Mouse (Mus musculus) liver, adult 2 months (tissue): ENCODE results near the gene Prss27.

Experiments used
- CTCF ChIP-seq: fragments of 200-500 bp; IDR thresholded peaks from 2 replicates; pipeline ENCODE4 v1.5.1; 2011; ENCODE audit warnings: low read depth, low read length, control low read depth
- POLR2A ChIP-seq: fragments of 200-500 bp; IDR thresholded peaks from 2 replicates; pipeline ENCODE4 v1.6.1; 2011; ENCODE audit warnings: low read length, control low read depth; ENCODE audit not compliant: insufficient read depth; ENCODE audit errors: extremely low read depth

GRCm38 (mm10) chr17:24084593-24084992 lies 46.6 kb downstream of the Prss27 start:
- no peak for TF ChIP-seq CTCF
- no peak for TF ChIP-seq POLR2A
